Mouse (Mus musculus) lung, postnatal 36 days (tissue): ENCODE measurements around the gene Gm14434.
"Not testable (repeated sequence)": the region's sequence is repeated elsewhere in the genome, so short reads cannot be mapped to it uniquely, and the experiment has no call there.

Experiments
- DNase-seq: peaks from one replicate; pipeline ENCODE4 v3.0.0; 2022; ENCODE audit warnings: mixed read lengths

The Gm14434 gene

DNA sequence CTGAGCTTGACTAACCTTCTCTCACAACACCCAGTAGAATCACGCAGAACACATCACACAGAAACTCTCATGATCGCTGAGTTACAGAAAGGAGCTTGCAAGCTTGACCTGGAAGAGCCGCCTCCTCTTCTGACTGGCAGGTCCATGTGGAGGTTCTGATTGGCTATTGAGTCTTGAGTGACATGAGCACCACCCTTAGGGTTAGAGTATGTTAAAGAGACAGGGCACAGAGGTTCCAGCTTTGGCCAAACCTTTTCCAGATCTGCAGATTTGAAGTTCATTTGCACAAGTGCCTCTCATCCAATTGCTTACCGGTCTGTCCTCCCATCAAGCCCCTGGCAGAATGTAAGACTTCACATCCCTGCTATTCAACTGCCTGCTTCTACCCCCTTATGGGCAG, at the start of gene Gm14434:
Gene Gm14434 (minus strand): TSS at position 101 of the 400 bp plus-strand sequence.
- not testable (repeated sequence) for DNase-seq

DNA sequence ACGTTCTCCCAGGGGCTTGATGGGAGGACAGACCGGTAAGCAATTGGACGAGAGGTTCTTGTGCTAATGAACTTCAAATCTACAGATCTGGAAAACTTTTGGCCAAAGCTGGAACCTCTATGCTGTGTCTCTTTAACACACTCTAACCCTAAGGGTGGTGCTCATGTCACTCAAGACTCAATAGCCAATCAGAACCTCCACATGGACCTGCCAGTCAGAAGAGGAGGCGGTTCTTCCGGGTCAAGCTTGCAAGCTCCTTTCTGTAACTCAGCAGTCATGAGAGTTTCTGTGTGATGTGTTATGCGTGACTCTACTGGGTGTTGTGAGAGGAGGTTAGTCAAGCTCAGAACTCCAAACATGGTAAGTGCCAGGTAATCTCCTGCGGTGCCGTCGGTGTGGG, 34.2 kb upstream of the Gm14434 start, which contains the start of gene Zfp967:
Gene Zfp967 (plus strand): TSS at position 301 of the 400 bp plus-strand sequence.
- DNase-seq: not testable (repeated sequence)

DNA sequence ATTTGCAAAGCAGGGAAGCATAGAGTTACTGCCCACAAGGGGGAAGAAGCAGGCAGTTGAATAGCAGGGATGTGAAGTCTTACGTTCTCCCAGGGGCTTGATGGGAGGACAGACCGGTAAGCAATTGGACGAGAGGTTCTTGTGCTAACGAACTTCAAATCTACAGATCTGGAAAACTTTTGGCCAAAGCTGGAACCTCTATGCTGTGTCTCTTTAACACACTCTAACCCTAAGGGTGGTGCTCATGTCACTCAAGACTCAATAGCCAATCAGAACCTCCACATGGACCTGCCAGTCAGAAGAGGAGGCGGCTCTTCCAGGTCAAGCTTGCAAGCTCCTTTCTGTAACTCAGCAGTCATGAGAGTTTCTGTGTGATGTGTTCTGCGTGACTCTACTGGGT, 63.3 kb downstream of the Gm14434 start, which contains the start of gene Gm14435:
Gene Gm14435 (plus strand): TSS at position 301 of the 400 bp plus-strand sequence.
- not testable (repeated sequence) for DNase-seq
